Mouse (Mus musculus) embryonic stem cell, embryonic (primary cell): ENCODE measurements around the gene Lamtor1.

ENCODE experiments used
- CTCF ChIA-PET, 4 experiments: fragments of 300-600 bp in 2 of 4; fragments of 350-600 bp in 2 of 4; sonication (Branson Sonifier 250); formaldehyde crosslinking; loops; one replicate each; lab custom pipeline; 2022; ENCODE audit warnings: inconsistent platforms in 2 of 4; lab: Charles Lee
- POLR2A ChIA-PET, 4 experiments: fragments of 300-600 bp in 2 of 4; fragments of 350-600 bp in 2 of 4; sonication (Branson Sonifier 250); formaldehyde crosslinking; loops; one replicate each; lab custom pipeline; 2022; ENCODE audit warnings: antibody characterized with exemption in 4 of 4, inconsistent platforms in 1 of 4; lab: Charles Lee

Gene Lamtor1

GRCm38 (mm10) chr7:101905561-101906286, at the start of gene Lamtor1:
Gene Lamtor1, plus strand, starts transcription at chr7:101905904.
- ChIA-PET POLR2A (interaction anchor here (0.5 to 8.8 kb wide), 37 partner anchors 9 to 960 kb away, joined by 3 to 60 read pairs (median 4); partner anchors contain the start of genes Inppl1 (in 3 of the 4), Clpb (in 1 of the 4), Folr1 (in 1 of the 4) and Phox2a (in 1 of the 4)), CTCF (interaction anchor here in 1 of 4 experiments (1.5 kb wide), 1 partner anchor 242 kb away, joined by 3 read pairs; the partner anchor contains the start of gene Clpb)

GRCm38 (mm10) chr7:101857094-101857493, 48.6 kb upstream of the Lamtor1 start, which contains the start of gene Folr2:
Gene Folr2, minus strand, starts transcription at chr7:101857194.
- POLR2A ChIA-PET: interaction anchor here in 2 of 4 experiments (0.5 to 2.8 kb wide), 5 partner anchors 9 to 101 kb away, joined by 3 to 6 read pairs (median 4); no protein-coding TSS in a partner anchor
- CTCF ChIA-PET: interaction anchor here in 1 of 4 experiments (0.5 kb wide), 1 partner anchor 1892 kb away, joined by 3 read pairs; no protein-coding TSS in a partner anchor

- ChIA-PET POLR2A (interaction anchor here (0.5 to 4.2 kb wide), 25 partner anchors 9 to 392 kb away, joined by 3 to 58 read pairs (median 6); partner anchors contain the start of genes Folr1 (in 2 of the 4), Inppl1 (in 2 of the 4), Clpb (in 1 of the 4) and Nup98 (in 1 of the 4)), CTCF (interaction anchor here (0.7 to 2.0 kb wide), 7 partner anchors 7 to 195 kb away, joined by 3 to 9 read pairs (median 4); partner anchors contain the start of genes Clpb (in 1 of the 4) and Folr1 (in 1 of the 4))
Measured at GRCm38 (mm10) chr7:101858362-101858761, 47.3 kb upstream of the Lamtor1 start.

GRCm38 (mm10) chr7:101860978-101861377, 44.7 kb upstream of the Lamtor1 start:
- CTCF ChIA-PET: interaction anchor here in 3 of 4 experiments (0.5 to 1.4 kb wide), 3 partner anchors 10 to 229 kb away, joined by 4 to 5 read pairs (median 5); no protein-coding TSS in a partner anchor
- POLR2A ChIA-PET: interaction anchor here in 3 of 4 experiments (0.6 to 14.3 kb wide), 6 partner anchors 9 to 174 kb away, joined by 3 to 186 read pairs (median 6); partner anchors contain the start of genes Folr1 (in 1 of the 3), Inppl1 (in 1 of the 3) and Phox2a (in 1 of the 3)

- ChIA-PET CTCF (interaction anchor here in 2 of 4 experiments (1.0 to 1.8 kb wide), 6 partner anchors 12 to 199 kb away, joined by 4 to 5 read pairs (median 4); partner anchors contain the start of gene Clpb (in 1 of the 2)), POLR2A (interaction anchor here (0.6 to 14.3 kb wide), 12 partner anchors 9 to 62 kb away, joined by 3 to 186 read pairs (median 6); partner anchors contain the start of genes Inppl1 (in 2 of the 4), Lamtor1 (in 1 of the 4) and Tomt (in 1 of the 4))
Measured at GRCm38 (mm10) chr7:101862291-101862690, 43.4 kb upstream of the Lamtor1 start.

GRCm38 (mm10) chr7:101863415-101863814, 42.3 kb upstream of the Lamtor1 start, which contains the start of gene Anapc15:
Gene Anapc15, plus strand, starts transcription at chr7:101863715.
- ChIA-PET POLR2A (interaction anchor here (0.5 to 14.3 kb wide), 29 partner anchors 8 to 201 kb away, joined by 3 to 186 read pairs (median 4); partner anchors contain the start of genes Clpb (in 2 of the 4) and Inppl1 (in 2 of the 4)), CTCF (interaction anchor here in 1 of 4 experiments (0.5 to 1.8 kb wide), 3 partner anchors 32 to 200 kb away, joined by 3 to 4 read pairs (median 3); partner anchors contain the start of gene Clpb)

- ChIA-PET POLR2A (interaction anchor here (0.5 to 14.3 kb wide), 47 partner anchors 7 to 344 kb away, joined by 3 to 186 read pairs (median 5); partner anchors contain the start of genes Inppl1 (in 3 of the 4), Lamtor1 (in 3 of the 4), Clpb (in 2 of the 4) and Folr2 (in 1 of the 4)), CTCF (interaction anchor here in 3 of 4 experiments (0.6 to 1.2 kb wide), 6 partner anchors 30 to 1004 kb away, joined by 3 to 8 read pairs (median 3); partner anchors contain the start of gene Relt (in 1 of the 3))
Measured at GRCm38 (mm10) chr7:101866491-101867265, 39.0 kb upstream of the Lamtor1 start.

GRCm38 (mm10) chr7:101867482-101867881, 38.2 kb upstream of the Lamtor1 start:
- ChIA-PET CTCF (interaction anchor here in 3 of 4 experiments (0.6 to 1.2 kb wide), 4 partner anchors 17 to 201 kb away, joined by 3 read pairs; no protein-coding TSS in a partner anchor), POLR2A (interaction anchor here (0.7 to 14.3 kb wide), 48 partner anchors 8 to 435 kb away, joined by 3 to 186 read pairs (median 4); partner anchors contain the start of genes Inppl1 (in 3 of the 4), Lamtor1 (in 3 of the 4), Clpb (in 2 of the 4) and Folr2 (in 1 of the 4))

GRCm38 (mm10) chr7:101868241-101869162, 37.2 kb upstream of the Lamtor1 start:
- ChIA-PET POLR2A (interaction anchor here (0.5 to 14.3 kb wide), 59 partner anchors 9 to 544 kb away, joined by 3 to 186 read pairs (median 5); partner anchors contain the start of genes Lamtor1 (in 3 of the 4), Clpb (in 2 of the 4), Inppl1 (in 2 of the 4) and Folr2 (in 1 of the 4)), CTCF (interaction anchor here in 3 of 4 experiments (0.6 to 1.5 kb wide), 6 partner anchors 9 to 44 kb away, joined by 3 to 6 read pairs (median 3); no protein-coding TSS in a partner anchor)

GRCm38 (mm10) chr7:101869163-101869500, 36.6 kb upstream of the Lamtor1 start:
- ChIA-PET CTCF (interaction anchor here in 2 of 4 experiments (0.9 to 1.5 kb wide), 5 partner anchors 10 to 43 kb away, joined by 3 to 6 read pairs (median 3); no protein-coding TSS in a partner anchor), POLR2A (interaction anchor here (0.7 to 14.3 kb wide), 43 partner anchors 10 to 545 kb away, joined by 3 to 186 read pairs (median 5); partner anchors contain the start of genes Lamtor1 (in 3 of the 4), Clpb (in 2 of the 4), Inppl1 (in 2 of the 4) and Folr2 (in 1 of the 4))

- CTCF ChIA-PET: interaction anchor here in 2 of 4 experiments (0.6 to 0.9 kb wide), 3 partner anchors 12 to 388 kb away, joined by 3 to 6 read pairs (median 3); no protein-coding TSS in a partner anchor
- POLR2A ChIA-PET: interaction anchor here in 3 of 4 experiments (0.5 to 14.3 kb wide), 22 partner anchors 10 to 208 kb away, joined by 3 to 186 read pairs (median 4); partner anchors contain the start of genes Inppl1 (in 2 of the 3), Clpb (in 1 of the 3), Phox2a (in 1 of the 3) and Xntrpc (in 1 of the 3)
Measured at GRCm38 (mm10) chr7:101870629-101871028, 35.1 kb upstream of the Lamtor1 start, which contains the start of gene Folr1. Gene Folr1, minus strand, starts transcription at chr7:101870788.

- POLR2A ChIA-PET: interaction anchor here in 3 of 4 experiments (0.7 to 14.3 kb wide), 20 partner anchors 8 to 209 kb away, joined by 3 to 186 read pairs (median 6); partner anchors contain the start of genes Inppl1 (in 2 of the 3), Anapc15 (in 1 of the 3), Phox2a (in 1 of the 3) and Xntrpc (in 1 of the 3)
- CTCF ChIA-PET: interaction anchor here in 1 of 4 experiments (0.6 to 0.9 kb wide), 2 partner anchors 38 to 387 kb away, joined by 3 read pairs; no protein-coding TSS in a partner anchor
Measured at GRCm38 (mm10) chr7:101871296-101871695, 34.4 kb upstream of the Lamtor1 start.

GRCm38 (mm10) chr7:101875978-101876377, 29.7 kb upstream of the Lamtor1 start:
- ChIA-PET POLR2A (interaction anchor here in 2 of 4 experiments (0.6 to 12.7 kb wide), 9 partner anchors 6 to 56 kb away, joined by 3 to 130 read pairs (median 4); partner anchors contain the start of genes Inppl1 (in 2 of the 2), Anapc15 (in 1 of the 2) and Folr1 (in 1 of the 2)), CTCF (no interaction called here)

- ChIA-PET POLR2A (interaction anchor here in 3 of 4 experiments (0.6 to 12.7 kb wide), 6 partner anchors 11 to 655 kb away, joined by 3 to 130 read pairs (median 4); partner anchors contain the start of genes Clpb (in 1 of the 3) and Folr1 (in 1 of the 3)), CTCF (no interaction called here)
Measured at GRCm38 (mm10) chr7:101880855-101881254, 24.8 kb upstream of the Lamtor1 start.
